Mouse (Mus musculus): ENCODE data around the gene Ttc13.

GRCm38 (mm10) chr8:124701023-124701422 is 20.8 kb downstream of the Ttc13 start:
- TF ChIP-seq CTCF (IDR thresholded peaks at IDR 0.05; ENCODE audit: control insufficient read depth, insufficient read depth, insufficient replicate concordance, low read depth, low read length) (no peak), POLR2A (IDR thresholded peaks at IDR 0.05; ENCODE audit: control insufficient read depth, low read depth, low read length) (no peak)
